Mouse (Mus musculus) lung, embryonic 15.5 days (tissue): ENCODE results near the gene Tti1. TPM values are rescaled to one million over a fixed set of nuclear protein-coding genes. Genes with fewer than 3 reads are reported as not detected.
"Not testable (repeated sequence)": the region's sequence is repeated elsewhere in the genome, so short reads cannot be mapped to it uniquely, and the experiment has no call there.

ENCODE experiments used
- ATAC-seq: fragments of 200-750 bp; cut with Nextera tagmentation; 2 replicates; pipeline ENCODE4 v1.8.0; 2017; ENCODE audit warnings: moderate number of reproducible peaks, borderline replicate concordance; ENCODE audit not compliant: low FRiP score, low TSS enrichment; ENCODE audit errors: extremely low read depth
- H3K27ac ChIP-seq: fragments of 300-500 bp; sonication (generic); 2 replicates; pipeline ENCODE4 v1.5.1; 2015; ENCODE audit warnings: moderate library complexity, mild to moderate bottlenecking, inconsistent platforms
- H3K27me3 ChIP-seq: fragments of 300-500 bp; sonication (generic); 2 replicates; pipeline ENCODE4 v1.6.1; 2015; ENCODE audit warnings: inconsistent platforms
- H3K36me3 ChIP-seq: fragments of 300-500 bp; sonication (generic); 2 replicates; pipeline ENCODE4 v1.6.1; 2015; ENCODE audit warnings: inconsistent platforms
- H3K4me1 ChIP-seq: fragments of 300-500 bp; sonication (generic); 2 replicates; pipeline ENCODE4 v1.6.1; 2015; ENCODE audit warnings: inconsistent platforms
- H3K4me2 ChIP-seq: fragments of 300-500 bp; sonication (generic); 2 replicates; pipeline ENCODE4 v1.6.1; 2015; ENCODE audit warnings: inconsistent platforms, mild to moderate bottlenecking, moderate library complexity
- H3K4me3 ChIP-seq: fragments of 300-500 bp; sonication (generic); 2 replicates; pipeline ENCODE4 v1.5.1; 2015; ENCODE audit warnings: mild to moderate bottlenecking, inconsistent platforms
- H3K9ac ChIP-seq: fragments of 300-500 bp; sonication (generic); 2 replicates; pipeline ENCODE4 v1.6.1; 2015; ENCODE audit warnings: inconsistent platforms
- H3K9me3 ChIP-seq: fragments of 300-500 bp; sonication (generic); 2 replicates; pipeline ENCODE4 v1.6.1; 2016; ENCODE audit warnings: inconsistent platforms
- WGBS: fragments of 180-500 bp; shearing (Covaris S2); methylation state at CpG from one replicate; pipeline ENCODE4 v1.1.7; 2015; 5-methylcytosine and 5-hydroxymethylcytosine counted together
- polyA plus RNA-seq: library from polyadenylated mRNA; unstranded; fragments of >200 nt; fragmentation: Nextera tagmentation; extraction: Ambion mirVana; gene quantifications from 2 replicates; pipeline ENCODE4 v1.2.1, GENCODE M21; 2015

The Tti1 gene
- polyA plus RNA-seq, 1 experiment from 2014 or later = 25.9 TPM

- H3K9ac ChIP-seq = no peak overlapping the region
- no peak overlapping the region for H3K4me2 ChIP-seq
- no peaks in the 10 kb centered on the region for H3K9me3 ChIP-seq
- no peak overlapping the region for H3K4me3 ChIP-seq
- 62% methylated on average over 8 of the region's 8 CpGs for whole genome bisulfite sequencing
- peak; percentile 31; the same call in 1 of the 2 replicates for ATAC-seq
- no peaks in the 10 kb centered on the region for H3K27me3 ChIP-seq
- H3K36me3 ChIP-seq = peaks cover 57% of the 10 kb centered on the region
- 0 out of 2 replicates have a peak, but pooled peaks cover 4% of the 10 kb centered on the region for H3K4me1 ChIP-seq
- H3K27ac ChIP-seq = no peak overlapping the region
Observed at GRCm38 (mm10) chr2:158059666-158060105, 31.5 kb upstream of the Tti1 start.

GRCm38 (mm10) chr2:158058534-158058933 lies 30.3 kb upstream of the Tti1 start:
- no peak overlapping the region for H3K4me2 ChIP-seq
- H3K36me3 ChIP-seq = peaks cover 61% of the 10 kb centered on the region
- no peak overlapping the region for H3K9ac ChIP-seq
- no peak overlapping the region for H3K4me3 ChIP-seq
- no peaks in the 10 kb centered on the region for H3K27me3 ChIP-seq
- WGBS = 60% methylated on average over 10 of the region's 10 CpGs
- no peaks in the 10 kb centered on the region for H3K9me3 ChIP-seq
- H3K4me1 ChIP-seq = 0 out of 2 replicates have a peak, but pooled peaks cover 4% of the 10 kb centered on the region
- H3K27ac ChIP-seq = peak overlapping the region; percentile 37; the same call in 1 of the 2 replicates
- ATAC-seq = no peak

GRCm38 (mm10) chr2:158057030-158057429 lies 28.8 kb upstream of the Tti1 start:
- no peak overlapping the region for H3K4me3 ChIP-seq

GRCm38 (mm10) chr2:158055383-158055782 lies 27.1 kb upstream of the Tti1 start:
- H3K27me3 ChIP-seq, ATAC-seq, H3K4me3 ChIP-seq, H3K4me1 ChIP-seq, H3K9me3 ChIP-seq, H3K9ac ChIP-seq, H3K4me2 ChIP-seq, H3K27ac ChIP-seq: not testable (repeated sequence)
- H3K36me3 ChIP-seq = peaks cover 60% of the 10 kb centered on the region
- 85% methylated on average over 8 of the region's 8 CpGs for WGBS

More at GRCm38 (mm10) chr2:158057030-158057429, 28.8 kb upstream of the Tti1 start:
- 0 out of 2 replicates have a peak, but pooled peaks cover 4% of the 10 kb centered on the region for H3K4me1 ChIP-seq
- H3K9me3 ChIP-seq = no peaks in the 10 kb centered on the region
- H3K9ac ChIP-seq = no peak overlapping the region
- peaks cover 63% of the 10 kb centered on the region for H3K36me3 ChIP-seq
- no peak for ATAC-seq
- H3K4me2 ChIP-seq = no peak overlapping the region
- no peaks in the 10 kb centered on the region for H3K27me3 ChIP-seq
- WGBS = 81% methylated on average over 3 of the region's 3 CpGs
- H3K27ac ChIP-seq = no peak overlapping the region

- Histone ChIP-seq H3K27me3 (no peaks in the 10 kb centered on the region), H3K4me2 (no peak overlapping the region), H3K9me3 (no peaks in the 10 kb centered on the region), H3K4me1 (0 out of 2 replicates have a peak, but pooled peaks cover 4% of the 10 kb centered on the region), H3K4me3 (no peak overlapping the region), H3K9ac (no peak overlapping the region), H3K27ac (no peak overlapping the region), H3K36me3 (peaks cover 59% of the 10 kb centered on the region)
- WGBS = 84% methylated on average over 3 of the region's 3 CpGs
- no peak for ATAC-seq
Observed at GRCm38 (mm10) chr2:158054596-158054995, 26.4 kb upstream of the Tti1 start.

GRCm38 (mm10) chr2:158050116-158050515 lies 21.9 kb upstream of the Tti1 start:
- Histone ChIP-seq H3K27ac (no peak overlapping the region), H3K4me3 (no peak overlapping the region), H3K36me3 (peaks cover 60% of the 10 kb centered on the region), H3K27me3 (no peaks in the 10 kb centered on the region), H3K4me2 (no peak overlapping the region), H3K9me3 (no peaks in the 10 kb centered on the region), H3K9ac (no peak overlapping the region), H3K4me1 (no peaks in the 10 kb centered on the region)
- WGBS = 91% methylated on average over 8 of the region's 8 CpGs
- ATAC-seq = no peak

GRCm38 (mm10) chr2:158048718-158049117 lies 20.5 kb upstream of the Tti1 start:
- no peak overlapping the region for H3K4me2 ChIP-seq
- no peak overlapping the region for H3K27ac ChIP-seq
- H3K27me3 ChIP-seq = no peaks in the 10 kb centered on the region
- peaks cover 65% of the 10 kb centered on the region for H3K36me3 ChIP-seq
- WGBS = 94% methylated on average over 1 of the region's 1 CpGs
- no peak overlapping the region for H3K4me3 ChIP-seq
- H3K4me1 ChIP-seq = no peaks in the 10 kb centered on the region
- no peak for ATAC-seq
- H3K9me3 ChIP-seq = no peaks in the 10 kb centered on the region
- H3K9ac ChIP-seq = no peak overlapping the region

GRCm38 (mm10) chr2:158047903-158048302 lies 19.7 kb upstream of the Tti1 start:
- Histone ChIP-seq H3K27ac (no peak overlapping the region), H3K9ac (no peak overlapping the region), H3K4me1 (no peaks in the 10 kb centered on the region), H3K4me2 (no peak overlapping the region), H3K27me3 (no peaks in the 10 kb centered on the region), H3K4me3 (no peak overlapping the region), H3K9me3 (no peaks in the 10 kb centered on the region), H3K36me3 (peaks cover 70% of the 10 kb centered on the region)
- 65% methylated on average over 3 of the region's 3 CpGs for WGBS
- ATAC-seq = no peak

GRCm38 (mm10) chr2:158046186-158046585 lies 18.0 kb upstream of the Tti1 start:
- H3K36me3 ChIP-seq = peaks cover 65% of the 10 kb centered on the region
- H3K27ac ChIP-seq = no peak overlapping the region
- 67% methylated on average over 4 of the region's 4 CpGs for WGBS

GRCm38 (mm10) chr2:158043504-158043903 lies 15.3 kb upstream of the Tti1 start:
- Histone ChIP-seq H3K4me1 (no peaks in the 10 kb centered on the region), H3K4me3 (no peak overlapping the region), H3K9ac (no peak overlapping the region), H3K36me3 (peaks cover 59% of the 10 kb centered on the region), H3K9me3 (no peaks in the 10 kb centered on the region), H3K27me3 (no peaks in the 10 kb centered on the region), H3K27ac (no peak overlapping the region), H3K4me2 (no peak overlapping the region)
- ATAC-seq = no peak
- 89% methylated on average over 8 of the region's 8 CpGs for WGBS

More at GRCm38 (mm10) chr2:158046186-158046585, 18.0 kb upstream of the Tti1 start:
- H3K9ac ChIP-seq = no peak overlapping the region
- ATAC-seq = no peak
- no peaks in the 10 kb centered on the region for H3K9me3 ChIP-seq
- no peaks in the 10 kb centered on the region for H3K27me3 ChIP-seq
- no peaks in the 10 kb centered on the region for H3K4me1 ChIP-seq
- no peak overlapping the region for H3K4me3 ChIP-seq
- H3K4me2 ChIP-seq = no peak overlapping the region

GRCm38 (mm10) chr2:158040396-158040795 lies 12.2 kb upstream of the Tti1 start:
- WGBS = 83% methylated on average over 2 of the region's 2 CpGs
- Histone ChIP-seq H3K36me3 (peaks cover 63% of the 10 kb centered on the region), H3K9me3 (no peaks in the 10 kb centered on the region), H3K9ac (no peak overlapping the region), H3K4me3 (no peak overlapping the region), H3K4me1 (no peaks in the 10 kb centered on the region), H3K27me3 (no peaks in the 10 kb centered on the region), H3K27ac (no peak overlapping the region), H3K4me2 (no peak overlapping the region)
- no peak for ATAC-seq

- no peak overlapping the region for H3K4me3 ChIP-seq
- peaks cover 55% of the 10 kb centered on the region for H3K36me3 ChIP-seq
- H3K9ac ChIP-seq = no peak overlapping the region
- H3K9me3 ChIP-seq = no peaks in the 10 kb centered on the region
- no peak overlapping the region for H3K27ac ChIP-seq
- H3K4me1 ChIP-seq = no peaks in the 10 kb centered on the region
- no peak for ATAC-seq
- H3K4me2 ChIP-seq = no peak overlapping the region
- WGBS = 55% methylated on average over 1 of the region's 1 CpGs
- no peaks in the 10 kb centered on the region for H3K27me3 ChIP-seq
Observed at GRCm38 (mm10) chr2:158039662-158040061, 11.4 kb upstream of the Tti1 start.

GRCm38 (mm10) chr2:158037571-158037970 lies 9.3 kb upstream of the Tti1 start:
- no peaks in the 10 kb centered on the region for H3K27me3 ChIP-seq
- no peak overlapping the region for H3K9ac ChIP-seq
- H3K4me1 ChIP-seq = no peaks in the 10 kb centered on the region
- no peak overlapping the region for H3K4me3 ChIP-seq
- peaks cover 41% of the 10 kb centered on the region for H3K36me3 ChIP-seq
- no peak overlapping the region for H3K4me2 ChIP-seq
- no peak overlapping the region for H3K27ac ChIP-seq
- WGBS = 87% methylated on average over 1 of the region's 1 CpGs
- H3K9me3 ChIP-seq = no peaks in the 10 kb centered on the region
- no peak for ATAC-seq
